Mouse (Mus musculus): Measurements from ENCODE around the gene Dlx5. TPM values are rescaled to one million over a fixed set of nuclear protein-coding genes. Genes with fewer than 3 reads are reported as not detected.

Gene Dlx5
- total and polyA plus RNA-seq, 3 experiments: not detected

DNA sequence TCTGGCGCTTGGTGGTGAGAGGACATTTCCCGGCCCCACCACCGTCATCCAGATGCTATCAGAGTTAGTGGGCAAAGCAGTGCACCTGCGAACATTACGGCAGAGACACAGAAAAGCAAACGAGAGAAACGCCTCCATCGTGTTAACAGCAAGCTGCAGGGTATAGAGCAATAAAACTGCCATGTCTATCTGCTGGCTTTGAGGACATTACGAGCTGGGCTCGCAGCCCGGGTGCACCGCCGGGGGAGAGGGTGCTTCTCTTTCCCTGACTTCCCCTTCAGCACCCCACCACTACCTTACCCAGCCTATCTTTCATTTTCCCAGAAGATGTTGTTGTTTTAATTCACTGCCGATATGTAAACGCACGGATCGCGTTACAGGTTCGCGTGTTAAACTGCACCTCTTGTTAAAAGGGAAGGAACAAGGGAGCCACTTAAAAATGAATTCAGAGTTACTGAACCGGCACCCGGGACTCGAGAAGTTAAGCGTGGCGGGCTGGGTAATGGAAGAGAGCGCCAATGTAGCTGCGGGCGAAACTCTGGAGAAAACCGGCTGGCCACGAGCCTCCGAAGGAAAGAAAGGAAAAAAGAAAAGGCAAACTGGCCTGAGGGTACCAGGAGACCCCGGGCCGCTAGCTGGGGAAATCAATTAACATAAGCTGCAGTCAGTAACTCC lies 21.3 kb downstream of the Dlx5 start:
- TF ChIP-seq JUND (IDR thresholded peaks at IDR 0.05; ENCODE audit: low read depth, low read length) (no peak), HCFC1 (IDR thresholded peaks at IDR 0.05; ENCODE audit: low read depth, low read length) (no peak), MYB (IDR thresholded peaks at IDR 0.05; ENCODE audit: low read depth, low read length) (no peak), RAD21 (IDR thresholded peaks at IDR 0.05; ENCODE audit: low read depth, low read length) (no peak)
- no peaks in the 10 kb centered on the region for H3K4me1 ChIP-seq (ENCODE audit: control insufficient read depth in 1 of 2, insufficient read depth in 2 of 2, low read length in 2 of 2)
- H3K27ac ChIP-seq (ENCODE audit: control insufficient read depth, low read depth, low read length): no peak overlapping the region
- no peaks in the 10 kb centered on the region for H3K36me3 ChIP-seq (ENCODE audit: control insufficient read depth in 1 of 2, insufficient read depth in 2 of 2, low read length in 2 of 2)
- no peaks in the 10 kb centered on the region for H3K27me3 ChIP-seq (ENCODE audit: control insufficient read depth in 1 of 2, insufficient read depth in 2 of 2, low read length in 2 of 2)
- no peaks in the 10 kb centered on the region for H3K9me3 ChIP-seq (replicated peaks; ENCODE audit: insufficient read depth, low read length)
- no peak overlapping the region for H3K4me3 ChIP-seq (ENCODE audit: control insufficient read depth in 1 of 2, insufficient read depth in 1 of 2, low read depth in 2 of 2, low read length in 2 of 2)
- no peak overlapping the region for H3K9ac ChIP-seq (ENCODE audit: control insufficient read depth, low read depth, low read length, poor library complexity, severe bottlenecking)
- H3K79me2 ChIP-seq (ENCODE audit: control insufficient read depth, insufficient read depth, low read length, poor library complexity): no peaks in the 10 kb centered on the region
- DNase-seq (ENCODE audit: low read depth, low spot score): no peak

DNA sequence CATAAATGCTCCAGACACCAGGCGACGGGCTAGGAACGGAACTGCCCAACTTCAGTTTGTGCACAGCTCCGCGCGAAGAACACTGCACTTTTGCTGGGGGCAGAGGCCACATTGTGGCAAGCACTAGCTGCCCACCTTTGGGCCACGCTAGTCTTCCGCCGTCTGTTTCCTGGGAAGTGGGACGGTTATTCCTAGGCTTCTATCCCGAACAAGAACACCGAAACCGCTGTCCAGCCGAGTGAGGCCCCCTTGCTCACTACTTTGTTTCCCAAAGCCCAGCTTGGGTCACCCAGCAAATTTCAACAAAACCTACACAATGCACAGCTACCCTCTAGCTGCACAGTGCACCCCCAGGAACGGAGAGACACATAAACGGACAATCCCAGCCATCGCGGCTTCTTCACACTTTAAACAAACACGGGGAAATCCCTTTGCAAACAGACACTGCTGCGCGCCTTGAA lies 21.9 kb downstream of the Dlx5 start:
- no peaks in the 10 kb centered on the region for H3K4me1 ChIP-seq (ENCODE audit: control insufficient read depth in 1 of 2, insufficient read depth in 2 of 2, low read length in 2 of 2)
- H3K79me2 ChIP-seq (ENCODE audit: control insufficient read depth, insufficient read depth, low read length, poor library complexity): no peaks in the 10 kb centered on the region
- H3K27me3 ChIP-seq (ENCODE audit: control insufficient read depth in 1 of 2, insufficient read depth in 2 of 2, low read length in 2 of 2): no peaks in the 10 kb centered on the region
- no peak for TF ChIP-seq TCF12 (IDR thresholded peaks at IDR 0.05; ENCODE audit: low read depth, low read length)
- no peak for TF ChIP-seq NRF1 (IDR thresholded peaks at IDR 0.05; ENCODE audit: insufficient read depth, low read depth, low read length, poor library complexity, severe bottlenecking)
- no peak for TF ChIP-seq MYB (IDR thresholded peaks at IDR 0.05; ENCODE audit: low read depth, low read length)
- TF ChIP-seq ZNF384 (IDR thresholded peaks at IDR 0.05; ENCODE audit: low read depth, low read length): no peak
- TF ChIP-seq ZKSCAN1 (IDR thresholded peaks at IDR 0.05; ENCODE audit: low read depth, low read length): no peak
- TF ChIP-seq GABPA (IDR thresholded peaks at IDR 0.05; ENCODE audit: low read depth, low read length): no peak
- no peak for TF ChIP-seq POLR2AphosphoS2 (IDR thresholded peaks at IDR 0.05; ENCODE audit: low read length)
- no peak for TF ChIP-seq JUND (IDR thresholded peaks at IDR 0.05; ENCODE audit: low read depth, low read length)
- no peak for TF ChIP-seq POLR2A (IDR thresholded peaks at IDR 0.05; ENCODE audit: control insufficient read depth in 1 of 2, insufficient read depth in 1 of 2, low read depth in 1 of 2, low read length in 2 of 2, poor library complexity in 1 of 2)
- no peak for TF ChIP-seq SMC3 (IDR thresholded peaks at IDR 0.05; ENCODE audit: low read depth, low read length)
- TF ChIP-seq MAFK (IDR thresholded peaks at IDR 0.05; ENCODE audit: borderline replicate concordance, low read depth, low read length): no peak
- no peak for TF ChIP-seq KAT2A (conservative IDR thresholded peaks at IDR 0.05; ENCODE audit: low read depth, low read length)
- no peak for TF ChIP-seq ZC3H11A (IDR thresholded peaks at IDR 0.05; ENCODE audit: low read depth, low read length)
- TF ChIP-seq UBTF (IDR thresholded peaks at IDR 0.05; ENCODE audit: borderline replicate concordance, insufficient read depth, low read depth, low read length): no peak
- no peak for TF ChIP-seq MEF2A (IDR thresholded peaks at IDR 0.05; ENCODE audit: extremely low read depth, insufficient replicate concordance, low read depth, low read length, poor library complexity, severe bottlenecking)
- TF ChIP-seq CHD1 (IDR thresholded peaks at IDR 0.05; ENCODE audit: low read depth, low read length): no peak
- DNase-seq (ENCODE audit: low read depth, low spot score): no peak
- H3K27ac ChIP-seq (ENCODE audit: control insufficient read depth, low read depth, low read length): no peak overlapping the region
- no peaks in the 10 kb centered on the region for H3K36me3 ChIP-seq (ENCODE audit: control insufficient read depth in 1 of 2, insufficient read depth in 2 of 2, low read length in 2 of 2)
- H3K4me3 ChIP-seq (ENCODE audit: control insufficient read depth in 1 of 2, insufficient read depth in 1 of 2, low read depth in 2 of 2, low read length in 2 of 2): no peak overlapping the region
- H3K9me3 ChIP-seq (replicated peaks; ENCODE audit: insufficient read depth, low read length): no peaks in the 10 kb centered on the region
- H3K9ac ChIP-seq (ENCODE audit: control insufficient read depth, low read depth, low read length, poor library complexity, severe bottlenecking): no peak overlapping the region

Measured in MEL (cell line).